Comparison of ENCODE assay signal across 9 mouse cellular contexts in genomic region chr9:51292674-51293073, GRCm38 (mm10). TPM values are rescaled to one million over a fixed set of nuclear protein-coding genes. Genes with fewer than 3 reads are reported as not detected.
DNase-seq lines count a peak whose midpoint lies in the region; ATAC-seq and TF ChIP-seq lines count a peak whose summit lies in the region.
"Had no signal": no experiment of that assay in that cellular context is flagged by ENCODE, and none has a peak within 500 bp of the region (broad histone marks: within the 10 kb centered on the region; RNA-seq: fewer than 3 reads in every experiment).

No protein-coding gene starts in this region.

- peak; percentile 83 for TF ChIP-seq CTCF in liver, embryonic 14.5 days (IDR thresholded peaks at IDR 0.05; ENCODE audit: low read depth)

- DNase-seq in CD4-positive, CD25-positive, alpha-beta regulatory T cell, adult 2 months (ENCODE audit: low read depth, low spot score), result peak; percentile 88
- peak; percentile 57 for DNase-seq in adrenal gland, postnatal 25 days
- DNase-seq in embryonic facial prominence, embryonic 11.5 days (ENCODE audit: low spot score), result peak; percentile 90
- peak; percentile 24 to 71 for DNase-seq in heart, adult 9 months (ENCODE audit: low spot score in 2 of 2)
- DNase-seq in kidney, postnatal 10 days, result peak; percentile 86
- peak; percentile 44 to 45 (median 45) for DNase-seq in liver, embryonic 14.5 days (ENCODE audit: low read depth in 3 of 3, low spot score in 3 of 3)
- DNase-seq in testis, postnatal 10 days (ENCODE audit: low spot score), result peak; percentile 80

- no peaks in the 10 kb centered on the region for H3K27me3 ChIP-seq in embryonic facial prominence, embryonic 11.5 days (ENCODE audit: control insufficient read depth, insufficient read depth, low read length)
- H3K27me3 ChIP-seq in liver, embryonic 14.5 days (ENCODE audit: control insufficient read depth, insufficient read depth, low read length), result no peaks in the 10 kb centered on the region
- H3K27me3 ChIP-seq in neural tube, embryonic 15.5 days (replicated peaks), result no peaks in the 10 kb centered on the region

- H3K9me3 ChIP-seq in embryonic facial prominence, embryonic 11.5 days (replicated peaks; ENCODE audit: control insufficient read depth, low read length), result no peaks in the 10 kb centered on the region
- no peaks in the 10 kb centered on the region for H3K9me3 ChIP-seq in liver, embryonic 14.5 days (ENCODE audit: control insufficient read depth, low read length)
- no peaks in the 10 kb centered on the region for H3K9me3 ChIP-seq in neural tube, embryonic 15.5 days (replicated peaks)

- no peak overlapping the region for H3K4me2 ChIP-seq in embryonic facial prominence, embryonic 11.5 days (ENCODE audit: low read depth, low read length)
- no peak overlapping the region for H3K4me2 ChIP-seq in liver, embryonic 14.5 days (ENCODE audit: low read depth)
- H3K4me2 ChIP-seq in neural tube, embryonic 15.5 days, result no peak overlapping the region

- no peak overlapping the region for H3K27ac ChIP-seq in embryonic facial prominence, embryonic 11.5 days (replicated peaks; ENCODE audit: low read depth, low read length)
- H3K27ac ChIP-seq in liver, embryonic 14.5 days, result no peak overlapping the region
- H3K27ac ChIP-seq in neural tube, embryonic 15.5 days (replicated peaks), result no peak overlapping the region

- H3K4me1 ChIP-seq in embryonic facial prominence, embryonic 11.5 days (ENCODE audit: control insufficient read depth, insufficient read depth, low read length), result no peaks in the 10 kb centered on the region; the same call in 1 of the 2 replicates
- no peaks in the 10 kb centered on the region for H3K4me1 ChIP-seq in liver, embryonic 14.5 days (replicated peaks; ENCODE audit: control insufficient read depth in 2 of 2, insufficient read depth in 2 of 2, low read length in 1 of 2)
- H3K4me1 ChIP-seq in neural tube, embryonic 15.5 days, result no peaks in the 10 kb centered on the region

- TF ChIP-seq EP300 in liver, embryonic 14.5 days (IDR thresholded peaks at IDR 0.05; ENCODE audit: low read depth), result no peak

- ATAC-seq in embryonic facial prominence, embryonic 11.5 days (replicated peaks; ENCODE audit: insufficient number of reproducible peaks, low FRiP score, low TSS enrichment, low read depth), result no peak
- ATAC-seq in liver, embryonic 14.5 days (ENCODE audit: insufficient read depth), result no peak
- 0 out of 2 replicates have a peak, but pooled peaks have one; percentile 28 for ATAC-seq in neural tube, embryonic 15.5 days (ENCODE audit: low FRiP score)

- WGBS in embryonic facial prominence, embryonic 11.5 days, result 40% methylated on average over 4 of the region's 4 CpGs
- WGBS in liver, embryonic 14.5 days (ENCODE audit: insufficient replicate concordance), result 30% methylated on average over 4 of the region's 4 CpGs
- WGBS in neural tube, embryonic 15.5 days, result 31% methylated on average over 4 of the region's 4 CpGs

- no peaks in the 10 kb centered on the region for H3K36me3 ChIP-seq in embryonic facial prominence, embryonic 11.5 days (replicated peaks; ENCODE audit: control insufficient read depth, insufficient read depth, low read depth, low read length)
- H3K36me3 ChIP-seq in liver, embryonic 14.5 days (replicated peaks; ENCODE audit: control insufficient read depth, insufficient read depth, low read depth), result no peaks in the 10 kb centered on the region
- H3K36me3 ChIP-seq in neural tube, embryonic 15.5 days, result no peaks in the 10 kb centered on the region

- H3K9ac ChIP-seq in embryonic facial prominence, embryonic 11.5 days (replicated peaks; ENCODE audit: low read length), result no peak overlapping the region
- no peak overlapping the region for H3K9ac ChIP-seq in liver, embryonic 14.5 days (replicated peaks)
- H3K9ac ChIP-seq in neural tube, embryonic 15.5 days (replicated peaks), result no peak overlapping the region

- H3K4me3 ChIP-seq in embryonic facial prominence, embryonic 11.5 days (ENCODE audit: low read depth, low read length), result no peak overlapping the region
- no peak overlapping the region for H3K4me3 ChIP-seq in liver, embryonic 14.5 days (ENCODE audit: insufficient read depth in 1 of 2, low read depth in 2 of 2, low read length in 2 of 2)
- no peak overlapping the region for H3K4me3 ChIP-seq in neural tube, embryonic 15.5 days (replicated peaks)

RNA-seq across cellular contexts. Expression of gene Colca2, which starts 14.3 kb away (rescaled TPM):
- total RNA-seq in adrenal gland, postnatal 25 days (2021), result 2.7 and 3.6 TPM in 2 replicates
- polyA plus RNA-seq in embryonic facial prominence, embryonic 11.5 days (2014; fragmentation: Nextera tagmentation; extraction: Ambion mirVana), result 2.2 and 2.9 TPM in 2 replicates
- polyA plus RNA-seq in liver, embryonic 14.5 days (2012; rRNA removed), result 0.09 and 0.12 TPM in 2 replicates
- polyA plus RNA-seq in liver, embryonic 14.5 days (2014; fragmentation: Nextera tagmentation; extraction: Ambion mirVana), result 0.18 TPM in 1 of 2 replicates, not detected in the other
- 0.70 and 2.1 TPM in 2 replicates for polyA plus RNA-seq in neural tube, embryonic 15.5 days (2015; fragmentation: Nextera tagmentation; extraction: Ambion mirVana)

RNA-seq across cellular contexts. Expression of gene 1810046K07Rik, which starts 36.0 kb away (rescaled TPM):
- total RNA-seq in adrenal gland, postnatal 25 days (2021), result not detected in 2 replicates
- polyA plus RNA-seq in embryonic facial prominence, embryonic 11.5 days (2014; fragmentation: Nextera tagmentation; extraction: Ambion mirVana), result not detected in 2 replicates
- 0.07 and 0.16 TPM in 2 replicates for polyA plus RNA-seq in liver, embryonic 14.5 days (2012; rRNA removed)
- 0.08 and 0.27 TPM in 2 replicates for polyA plus RNA-seq in liver, embryonic 14.5 days (2014; fragmentation: Nextera tagmentation; extraction: Ambion mirVana)
- not detected in 2 replicates for polyA plus RNA-seq in neural tube, embryonic 15.5 days (2015; fragmentation: Nextera tagmentation; extraction: Ambion mirVana)
- total RNA-seq: gastrocnemius, postnatal 36 days had no signal
